Mouse (Mus musculus): ENCODE measurements at regions not wholly inside any gene's neighbourhood (a gene's known extent, or its start where the extent isn't known, plus 50 kb on each side); places are given as distances from the start of the nearest gene placed in this dataset.

- no peak for TF ChIP-seq POLR2A (IDR thresholded peaks at IDR 0.05; ENCODE audit: control insufficient read depth, low read depth, low read length)
- TF ChIP-seq CTCF (IDR thresholded peaks at IDR 0.05; ENCODE audit: control insufficient read depth, insufficient read depth, insufficient replicate concordance, low read depth, low read length) = no peak
Observed at GRCm38 (mm10) chr11:57412766-57413165, 105.7 kb downstream of the Fam114a2 start.
